Mouse (Mus musculus) embryo, embryonic 10.5 days (tissue): ENCODE results near the gene Lrrc25.

Experiments used
- DNase-seq: peaks from one replicate; pipeline ENCODE4 v3.0.0-alpha.2; 2015; ENCODE audit warnings: low spot score

Lrrc25 gene

GRCm38 (mm10) chr8:70648164-70648442, 32.1 kb downstream of the Lrrc25 start:
- DNase-seq: no peak

DNA sequence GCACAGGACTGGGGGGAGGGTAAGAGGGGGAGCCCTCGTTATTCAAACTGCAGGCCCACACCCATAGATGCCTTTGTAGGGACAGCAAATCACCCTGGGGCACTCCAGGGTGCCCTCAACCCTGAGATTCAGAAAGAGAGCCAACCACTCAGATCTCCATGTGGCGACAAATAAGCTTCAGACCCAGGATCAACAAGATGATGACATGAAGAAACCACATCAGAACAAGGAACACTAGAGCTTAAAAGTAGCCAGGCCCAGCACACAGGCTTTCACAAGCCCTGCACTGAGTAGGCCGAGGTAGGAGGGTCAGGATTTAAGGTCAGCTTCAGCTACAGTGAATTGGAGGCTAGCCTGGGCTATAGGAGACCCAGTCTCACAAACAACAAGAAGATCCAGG, 33.0 kb downstream of the Lrrc25 start:
- no peak for DNase-seq

DNA sequence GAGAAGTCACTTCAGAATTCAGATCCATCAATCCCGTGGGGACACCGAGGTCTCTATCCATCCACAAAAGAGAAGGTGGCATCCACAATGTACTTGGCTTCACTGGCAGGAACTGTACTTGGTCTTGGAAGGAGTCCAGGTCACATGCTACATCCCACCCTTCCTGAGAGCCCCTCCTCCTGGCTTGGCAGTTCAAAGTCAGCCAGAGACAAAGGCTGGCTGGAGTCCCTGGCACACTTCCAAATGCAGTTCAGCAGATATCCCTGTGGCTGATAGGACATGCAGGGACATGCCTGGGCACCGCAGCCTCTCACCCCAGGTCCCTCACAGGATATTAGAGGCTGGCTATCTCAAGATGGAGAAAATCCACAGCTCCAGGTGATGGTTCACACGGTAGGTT, 33.4 kb downstream of the Lrrc25 start:
- no peak for DNase-seq

- DNase-seq: no peak
Measured at GRCm38 (mm10) chr8:70650351-70650750, 34.4 kb downstream of the Lrrc25 start.

GRCm38 (mm10) chr8:70653226-70653625, 37.3 kb downstream of the Lrrc25 start:
- DNase-seq: peak; percentile 69

DNA sequence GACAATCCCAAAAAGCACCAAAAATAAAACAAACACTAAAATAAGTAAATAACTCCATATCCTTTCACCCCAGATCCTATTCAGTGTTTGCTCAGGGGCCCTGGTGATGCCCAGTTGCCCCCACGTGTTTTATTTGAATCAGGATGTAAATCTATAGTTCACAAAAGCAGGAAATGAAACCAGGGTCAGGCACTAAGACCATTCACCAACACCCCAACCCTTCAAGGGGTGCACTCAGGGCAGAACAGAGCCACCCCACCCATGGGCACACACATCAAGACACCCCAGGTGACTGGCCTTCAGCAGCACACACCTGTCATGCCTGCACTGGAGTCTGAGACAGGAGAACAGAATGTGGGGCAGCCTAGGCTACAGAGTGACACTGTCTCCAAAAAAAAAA, 38.2 kb downstream of the Lrrc25 start:
- no peak for DNase-seq

- DNase-seq: peak; percentile 69
Measured at GRCm38 (mm10) chr8:70655469-70655868, 39.5 kb downstream of the Lrrc25 start.

- DNase-seq: peak; percentile 70
Measured at GRCm38 (mm10) chr8:70656193-70656790, 40.3 kb downstream of the Lrrc25 start.

DNA sequence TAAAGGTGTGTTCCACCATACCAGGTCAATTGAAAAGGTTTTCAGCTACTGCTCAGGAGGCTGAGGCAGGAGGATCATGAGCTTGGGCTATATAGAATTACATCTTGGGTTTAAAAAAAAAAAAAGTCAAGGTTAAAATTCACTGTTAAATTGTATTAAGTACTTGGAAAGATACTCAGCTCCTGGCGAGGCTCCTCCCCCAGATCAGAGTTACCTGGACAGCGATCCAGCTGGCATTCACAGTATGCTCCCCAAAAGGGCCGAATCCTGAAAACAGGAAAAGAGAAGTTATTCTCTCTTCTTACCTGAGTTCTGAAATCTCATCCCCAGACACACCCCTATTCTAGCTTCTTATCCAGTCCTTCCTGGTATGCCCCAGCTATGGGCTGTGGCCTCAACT, 41.3 kb downstream of the Lrrc25 start:
- no peak for DNase-seq

GRCm38 (mm10) chr8:70657739-70658138, 41.8 kb downstream of the Lrrc25 start:
- DNase-seq: no peak

DNA sequence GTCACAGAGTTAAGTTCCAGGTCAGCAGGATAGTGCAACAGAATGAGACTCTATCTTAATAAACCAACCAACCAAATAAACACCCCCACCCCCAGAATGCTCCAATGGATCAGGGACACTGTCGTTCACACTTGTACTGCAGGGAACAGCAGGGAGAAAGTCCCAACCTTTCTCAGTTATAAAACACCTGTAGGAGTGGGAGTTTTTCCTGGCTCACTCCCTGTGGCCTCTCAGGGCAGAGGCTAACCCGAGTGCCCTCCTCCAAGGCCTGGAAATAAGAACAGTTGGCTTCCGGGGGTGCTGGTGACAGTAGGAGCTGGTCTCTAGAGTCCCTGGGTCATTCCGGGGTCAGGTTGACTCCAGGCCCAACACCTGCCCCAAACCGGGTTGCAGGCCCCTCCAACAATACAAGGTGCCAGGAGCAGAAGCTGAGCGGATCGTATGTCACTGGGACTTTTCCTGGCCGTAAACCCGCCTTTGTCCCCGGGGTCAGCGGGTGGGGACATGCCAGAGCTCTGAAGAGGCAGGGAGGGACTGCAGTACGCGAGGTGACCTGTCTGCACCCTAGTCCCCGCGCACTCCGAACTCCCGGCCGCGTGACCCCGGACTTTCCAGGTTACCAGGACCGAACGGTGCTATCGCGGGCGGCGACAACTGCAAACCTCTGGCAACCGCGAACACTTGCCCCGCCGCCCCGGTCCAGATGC, 43.1 kb downstream of the Lrrc25 start:
- no peak for DNase-seq

DNA sequence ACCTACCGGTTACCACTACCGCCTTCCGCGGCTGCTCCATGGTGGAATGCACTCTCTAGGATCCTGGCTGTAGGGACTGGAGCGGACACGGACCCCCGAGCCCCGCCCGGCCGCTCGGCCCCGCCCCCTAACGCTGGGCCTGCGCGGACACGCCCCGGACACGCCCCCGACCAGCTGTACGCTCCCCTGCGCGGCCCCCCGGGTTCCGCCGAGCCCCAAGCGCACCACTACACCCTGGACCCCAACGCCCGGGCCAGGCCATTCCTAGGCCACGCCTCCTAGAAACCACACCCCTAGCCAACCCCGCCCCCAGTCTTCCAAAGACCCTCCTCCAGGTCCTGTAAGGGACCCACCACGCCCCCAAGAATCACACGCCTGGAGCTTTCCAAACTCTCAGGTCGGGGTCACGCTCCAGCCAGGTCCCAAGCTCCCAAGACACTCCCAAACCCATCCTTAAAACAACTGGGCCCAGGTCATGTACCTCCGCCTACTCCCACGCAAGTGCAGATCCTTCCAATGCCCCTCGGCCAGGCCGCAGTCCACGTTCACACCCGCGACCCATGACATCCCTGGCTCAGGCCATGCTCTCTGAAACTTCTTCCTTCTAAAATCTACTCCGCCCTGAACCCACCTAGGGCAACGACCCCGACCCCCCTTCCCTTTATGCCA, 43.8 kb downstream of the Lrrc25 start:
- DNase-seq: peak; percentile 98

- DNase-seq: peak; percentile 70
Measured at GRCm38 (mm10) chr8:70660273-70660725, 44.3 kb downstream of the Lrrc25 start, which contains the start of gene Pgpep1. Gene Pgpep1 (minus strand): TSS chr8:70660388.

- no peak for DNase-seq
Measured at GRCm38 (mm10) chr8:70663691-70664090, 47.7 kb downstream of the Lrrc25 start.

GRCm38 (mm10) chr8:70664631-70665030, 48.7 kb downstream of the Lrrc25 start:
- DNase-seq: no peak

DNA sequence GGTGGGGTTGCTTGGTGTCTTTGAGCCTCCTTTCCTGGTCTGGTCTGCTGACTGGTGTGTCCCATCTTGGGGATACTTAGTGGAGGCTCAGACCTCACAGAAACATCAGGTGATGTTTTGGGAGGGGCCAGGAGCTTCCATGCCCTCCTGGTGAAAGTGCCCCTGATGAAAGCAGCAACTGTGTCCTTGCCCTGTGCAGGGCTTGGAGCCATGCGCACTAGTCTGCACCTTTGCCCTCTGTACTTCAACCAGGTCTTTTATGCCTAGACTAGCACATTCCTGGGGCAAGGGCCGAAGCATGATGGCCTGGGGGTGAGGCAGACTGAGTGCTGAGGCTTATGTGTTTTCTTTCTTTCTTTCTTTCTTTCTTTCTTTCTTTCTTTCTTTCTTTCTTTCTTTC, 49.6 kb downstream of the Lrrc25 start:
- DNase-seq: no peak

DNA sequence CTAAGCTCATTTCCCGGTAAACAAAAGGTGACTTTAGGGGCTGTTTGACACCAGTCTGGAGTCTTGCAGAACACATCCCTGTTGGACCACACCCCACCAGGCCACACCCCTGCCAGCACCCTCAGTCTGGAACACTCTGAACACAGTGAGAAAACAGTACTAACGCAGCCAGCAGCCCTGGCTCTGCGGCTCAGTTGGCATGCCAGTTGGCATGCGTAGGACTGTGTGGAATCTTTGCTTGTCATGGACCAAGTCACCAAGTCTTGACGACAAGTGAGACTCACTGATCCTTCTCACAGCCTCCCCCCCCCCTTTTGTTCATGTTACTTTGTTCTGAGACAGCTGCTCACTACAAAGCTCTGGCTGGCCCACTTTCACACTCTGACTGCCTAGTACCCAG, 51.1 kb downstream of the Lrrc25 start:
- no peak for DNase-seq
